Mouse (Mus musculus) gastrocnemius, postnatal 14 days (tissue): ENCODE results near the gene Inca1. TPM values are rescaled to one million over a fixed set of nuclear protein-coding genes. Genes with fewer than 3 reads are reported as not detected.
A peak's percentile ranks its signal among the peaks of the same experiment; 100 is the strongest.

Experiments
- DNase-seq: peaks from one replicate; pipeline ENCODE4 v3.0.0; 2021; ENCODE audit warnings: mixed read lengths
- intact Hi-C: fragments of 180-260 bp; cut with DNase I; formaldehyde crosslinking; loops from one replicate; pipeline ENCODE4 v1.15.1; 2025; ENCODE audit warnings: low total_unique reads
- total RNA-seq, 2 experiments: library from RNA; stranded (reverse); gene quantifications; 2 replicates each; pipeline ENCODE4 v1.2.3; 2021

The Inca1 gene
- total RNA-seq, 2 experiments from 2014 or later, result 2.5 to 3.3 TPM

DNA sequence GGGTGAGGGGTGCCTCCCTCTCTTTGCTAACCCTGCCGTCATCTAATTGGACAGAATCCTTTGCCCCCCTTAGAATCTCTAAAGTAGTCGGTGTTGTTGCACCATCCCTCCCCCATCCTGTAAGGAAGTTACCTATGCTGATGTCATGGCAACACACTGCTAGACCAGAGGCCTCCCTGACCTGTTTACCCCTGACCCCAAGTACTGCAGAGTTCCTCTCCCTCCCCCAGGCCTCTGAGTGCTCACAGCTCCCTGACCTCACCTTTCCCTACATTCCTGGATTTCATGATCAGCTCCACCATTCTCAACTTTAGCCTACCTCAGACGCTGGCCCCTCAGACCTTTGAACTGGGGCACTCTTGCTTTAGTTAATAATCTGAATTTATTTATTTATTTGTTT, 6.2 kb upstream of the Inca1 start:
- DNase-seq, result no peak
- intact Hi-C loops, result no loop called here

GRCm38 (mm10) chr11:70702781-70703180, 2.8 kb upstream of the Inca1 start:
- DNase-seq, result peak; percentile 75
- intact Hi-C loops, result no loop called here

DNA sequence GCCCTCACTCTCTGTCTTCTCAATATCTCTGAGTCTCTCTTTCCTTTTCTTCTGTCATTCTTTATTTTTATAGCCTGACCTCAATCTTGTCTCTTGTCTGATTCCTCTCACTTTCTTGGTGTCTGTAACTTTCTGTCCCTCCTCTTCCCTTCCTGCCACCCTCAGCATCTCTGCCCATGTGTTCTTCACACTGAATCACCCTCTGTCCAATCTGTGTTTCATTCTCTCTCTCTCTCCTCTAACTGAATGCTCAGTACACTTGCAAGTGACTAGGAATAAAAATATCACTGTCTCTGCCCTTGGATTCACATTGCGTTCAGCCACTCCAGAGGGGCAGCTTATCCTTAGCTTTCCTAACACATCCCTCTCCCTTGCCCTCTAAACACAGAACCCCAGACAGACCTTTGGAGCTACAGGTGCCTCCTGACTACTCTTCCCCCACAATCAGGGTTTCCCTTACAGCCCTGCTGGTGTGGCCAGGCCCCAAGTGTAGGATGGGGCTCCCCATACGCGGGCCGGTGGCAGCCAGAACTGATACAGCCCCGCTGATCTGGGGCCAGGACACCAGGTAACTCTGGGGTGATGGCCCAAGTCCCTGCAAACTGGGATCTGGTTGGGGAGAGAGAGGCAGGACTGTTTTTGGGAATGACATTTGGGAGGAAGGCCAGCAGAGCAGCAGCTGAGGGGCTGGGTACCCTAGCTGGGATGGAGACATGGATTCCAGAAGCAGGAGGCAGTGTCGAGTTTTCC, 2.2 kb upstream of the Inca1 start:
- intact Hi-C loops, result no loop called here
- no peak for DNase-seq

DNA sequence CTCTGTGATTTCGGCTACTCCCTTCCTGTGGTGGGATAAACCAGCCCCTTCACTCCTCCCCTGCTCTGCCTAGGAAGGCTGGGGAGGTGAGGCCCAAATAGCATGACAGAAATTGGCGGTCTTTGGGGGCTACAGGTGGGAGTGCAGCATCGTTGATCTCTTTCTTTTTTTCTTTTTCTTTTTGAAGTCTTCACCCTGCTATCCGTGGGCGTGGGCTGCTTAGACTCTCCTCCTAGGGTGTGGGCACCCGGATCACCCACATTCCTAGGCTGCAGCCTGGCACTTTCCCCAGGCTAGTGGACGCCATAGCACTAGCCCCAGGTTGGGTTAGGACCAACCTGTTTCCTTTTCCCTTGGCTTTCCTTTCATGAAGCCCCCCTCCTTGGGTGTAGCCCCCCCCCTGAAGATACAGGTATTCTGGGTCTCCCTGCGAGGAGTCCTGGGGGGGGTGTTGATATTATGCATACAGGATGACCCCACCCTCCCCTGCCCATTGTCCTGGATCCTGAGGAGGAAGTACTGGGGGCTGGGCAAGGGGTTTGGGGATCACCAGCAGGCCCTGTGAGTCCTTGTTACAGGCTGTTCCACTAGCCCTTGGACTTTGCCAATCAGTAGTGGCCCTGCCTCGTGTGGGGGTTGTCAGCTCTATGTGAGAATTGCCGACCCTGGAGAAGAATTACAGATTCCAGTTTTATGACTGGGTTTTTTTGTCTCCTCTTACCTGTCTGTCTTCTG, 1.4 kb upstream of the Inca1 start:
- no peak for DNase-seq
- intact Hi-C loops, result no loop called here

GRCm38 (mm10) chr11:70700613-70701012, 658 bp upstream of the Inca1 start:
- intact Hi-C loops, result no loop called here
- peak; percentile 86 for DNase-seq

DNA sequence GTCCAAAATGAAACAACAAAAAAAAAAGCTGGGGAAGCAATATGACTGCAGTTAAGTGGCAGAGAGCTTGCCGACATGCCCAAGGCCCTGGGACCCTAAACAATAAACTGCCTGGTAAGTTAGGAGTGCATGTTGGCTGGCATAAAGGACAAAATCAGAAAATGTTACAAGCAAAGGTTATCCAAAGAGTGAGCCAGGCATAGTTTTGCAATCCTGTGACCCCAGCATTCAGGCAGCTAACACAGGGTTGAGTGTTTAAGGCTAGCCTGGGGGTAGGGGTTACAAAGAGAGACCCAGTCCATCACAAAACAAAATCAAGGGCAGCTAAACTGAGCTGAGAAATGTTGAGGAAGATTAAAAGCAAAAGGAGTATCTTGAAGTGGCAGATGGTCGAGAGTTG, 904 bp downstream of the Inca1 start:
- intact Hi-C loops, result no loop called here

GRCm38 (mm10) chr11:70697376-70697775, 2.6 kb downstream of the Inca1 start:
- intact Hi-C loops, result no loop called here
- DNase-seq, result no peak

More for the DNA sequence above, 904 bp downstream of the Inca1 start:
- DNase-seq, result no peak

DNA sequence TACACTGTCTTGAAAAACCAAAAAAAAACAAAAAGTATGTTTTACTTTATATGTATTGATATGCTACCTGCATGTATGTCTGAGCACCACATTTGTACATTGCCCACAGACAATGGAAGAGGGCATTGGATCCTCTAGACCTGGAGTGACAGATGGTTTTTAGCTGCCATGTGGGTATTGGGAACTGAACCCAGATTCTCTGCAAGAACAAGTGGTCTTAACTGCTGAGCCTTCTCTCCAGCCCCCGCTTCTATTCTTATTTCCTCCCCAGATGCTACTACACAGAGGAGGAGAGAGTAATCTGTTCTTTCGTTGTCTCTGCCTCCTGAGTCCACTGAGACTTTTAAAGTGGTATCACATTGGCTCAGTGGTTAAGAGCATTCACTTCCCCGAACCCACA, 6.5 kb downstream of the Inca1 start:
- intact Hi-C loops, result no loop called here
- no peak for DNase-seq

GRCm38 (mm10) chr11:70689578-70689977, 10.4 kb downstream of the Inca1 start:
- no peak for DNase-seq
- intact Hi-C loops, result no loop called here

DNA sequence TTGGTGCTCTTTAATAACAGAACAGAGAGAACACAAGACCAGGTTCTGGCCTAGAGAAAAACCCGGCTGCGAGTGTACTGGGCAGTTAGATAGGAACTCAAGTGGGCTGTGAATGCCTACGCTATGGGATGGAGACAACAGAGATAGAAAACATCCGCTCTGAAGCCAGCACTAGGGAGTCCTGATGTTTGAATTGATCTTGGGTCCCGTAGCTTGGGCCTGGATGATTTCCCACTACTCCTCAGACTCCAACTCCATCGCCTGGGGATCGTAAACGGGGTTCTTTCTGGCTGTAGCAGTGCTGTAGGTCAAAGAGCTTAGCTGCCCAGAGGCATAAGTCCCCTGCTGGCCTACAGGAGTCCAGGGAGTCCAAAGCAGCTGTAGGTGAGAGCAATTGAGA, 11.6 kb downstream of the Inca1 start:
- intact Hi-C loops, result no loop called here
- DNase-seq, result no peak

DNA sequence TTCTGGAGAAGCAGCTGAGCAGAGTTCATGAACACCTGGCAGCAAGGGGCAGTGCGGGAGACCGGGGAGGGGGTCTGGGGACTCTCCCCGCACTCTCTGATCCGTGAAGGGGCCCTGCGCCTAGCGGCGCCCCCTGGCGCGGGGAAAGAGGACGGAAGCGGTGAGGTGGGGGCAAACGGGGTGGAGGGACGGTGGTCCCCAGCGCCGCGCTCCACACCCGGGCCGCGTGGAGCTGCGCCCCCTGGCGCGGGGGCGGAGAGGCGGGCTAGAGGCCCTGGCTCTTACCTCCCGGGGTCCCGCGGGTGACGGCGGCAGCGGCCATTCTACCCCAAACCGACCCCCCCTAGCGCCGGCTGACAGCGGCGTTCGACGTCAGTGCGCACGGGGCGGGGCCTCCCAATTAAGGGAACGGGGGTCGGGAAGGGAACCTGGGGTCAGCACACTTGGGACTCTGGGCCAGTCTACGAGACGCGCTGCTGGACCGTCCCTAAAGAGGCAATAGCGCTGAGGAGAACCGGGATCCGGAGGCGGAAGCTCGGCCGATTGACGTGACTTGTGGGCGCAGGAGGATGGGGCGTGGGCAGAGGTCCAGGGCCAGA, 12.3 kb downstream of the Inca1 start, which contains the start of gene Camta2:
Gene Camta2 (minus strand): TSS at position 505 of the 599 bp plus-strand sequence.
- intact Hi-C loops, result no loop called here
- DNase-seq, result peak; percentile 92

DNA sequence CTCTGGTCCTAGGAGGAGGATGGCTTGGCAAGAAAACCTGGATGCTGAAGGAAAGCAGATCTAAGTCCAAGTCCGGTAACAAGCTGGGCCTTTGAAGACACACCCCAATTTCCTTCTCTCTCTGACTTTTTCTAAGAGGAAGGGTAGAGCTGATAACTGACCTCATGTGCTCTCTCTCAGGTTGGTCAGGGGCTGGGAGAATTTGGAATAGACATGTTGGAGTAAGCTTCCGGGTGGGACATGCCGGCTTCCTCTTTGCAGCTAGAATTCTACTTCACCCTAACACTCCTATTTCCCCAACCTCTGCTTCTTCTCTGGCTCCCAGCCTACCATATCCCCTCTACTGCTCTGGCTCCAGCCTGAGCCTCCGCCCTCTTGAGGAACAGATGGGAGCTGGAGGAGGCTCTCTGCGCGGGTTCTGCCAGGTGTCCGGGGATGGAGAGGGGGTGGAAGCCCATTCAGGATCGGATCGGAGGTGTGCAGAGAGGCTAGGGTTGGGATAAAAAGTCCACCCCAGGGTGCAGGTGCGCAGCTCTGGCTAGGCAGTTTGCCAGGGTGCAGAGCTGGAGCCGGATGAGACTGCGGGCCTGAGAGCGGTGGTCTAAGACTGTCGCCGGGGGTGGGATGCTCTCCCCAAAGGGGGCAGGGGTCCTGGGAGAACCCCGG, 12.9 kb downstream of the Inca1 start:
- DNase-seq, result no peak
- intact Hi-C loops, result no loop called here

- DNase-seq, result no peak
- intact Hi-C loops, result loop anchor here (5.0 kb wide), 1 partner anchor 74 kb away; no protein-coding TSS in a partner anchor
These were observed 16.3 kb downstream of the Inca1 start for GRCm38 (mm10) chr11:70683640-70684039.

GRCm38 (mm10) chr11:70681897-70682581, 17.9 kb downstream of the Inca1 start:
- intact Hi-C loops, result loop anchor here (5.0 kb wide), 1 partner anchor 75 kb away; no protein-coding TSS in a partner anchor
- DNase-seq, result no peak

DNA sequence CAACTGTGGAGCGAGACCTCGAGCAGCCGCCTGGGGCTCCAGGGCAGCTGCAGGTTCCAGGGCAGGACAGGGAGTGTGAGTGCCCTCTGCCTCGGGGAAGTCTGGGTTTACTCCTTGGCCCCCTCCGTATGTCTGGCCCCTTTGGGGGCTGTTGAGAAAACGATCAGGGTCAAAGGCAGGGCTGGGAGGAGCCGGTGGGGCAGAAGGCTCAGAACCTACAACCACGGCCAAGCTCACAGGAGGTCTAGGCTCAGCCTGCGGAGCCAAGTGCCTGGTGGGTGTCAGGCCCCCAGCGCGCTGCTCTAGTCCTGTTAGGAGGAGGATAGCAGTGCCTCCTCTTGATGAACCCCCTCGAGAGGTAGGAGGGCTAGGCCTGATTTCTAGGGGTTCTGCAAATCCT, 18.8 kb downstream of the Inca1 start:
- no peak for DNase-seq
- intact Hi-C loops, result loop anchor here (5.0 kb wide), 1 partner anchor 76 kb away; no protein-coding TSS in a partner anchor

GRCm38 (mm10) chr11:70679894-70680293, 20.1 kb downstream of the Inca1 start:
- intact Hi-C loops, result loop anchor here (5.0 kb wide), 1 partner anchor 77 kb away; no protein-coding TSS in a partner anchor
- DNase-seq, result no peak

- intact Hi-C loops, result no loop called here
- no peak for DNase-seq
These were observed 20.6 kb downstream of the Inca1 start for GRCm38 (mm10) chr11:70679361-70679760.

DNA sequence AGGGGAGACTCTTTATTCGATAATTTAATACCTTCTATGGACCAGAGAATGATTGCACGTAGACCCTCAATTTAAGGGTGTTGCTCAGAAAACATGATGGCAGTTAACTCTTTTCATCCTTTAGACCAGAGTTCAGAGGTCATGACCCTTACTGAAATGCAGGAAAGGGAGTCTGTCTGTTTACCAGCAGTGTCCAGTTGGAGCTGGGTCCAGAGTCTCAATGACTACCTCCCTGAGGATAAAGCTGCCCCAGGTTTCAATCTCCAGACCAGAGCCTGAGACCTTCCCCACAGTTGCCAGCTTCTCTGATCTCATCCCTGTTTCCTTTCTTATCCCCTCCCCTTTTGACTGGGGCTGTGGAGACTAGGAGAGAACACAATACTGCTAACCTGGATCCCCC, 21.4 kb downstream of the Inca1 start:
- intact Hi-C loops, result no loop called here
- DNase-seq, result no peak

- DNase-seq, result no peak
- intact Hi-C loops, result no loop called here
These were observed 21.9 kb downstream of the Inca1 start for GRCm38 (mm10) chr11:70678092-70678491.
